Comparison of ENCODE assay signal across 1 mouse cellular context in genomic region chr4:132794028-132794427, GRCm38 (mm10).
TF ChIP-seq lines count a peak whose summit lies in the region.

No protein-coding gene starts in this region.

TF ChIP-seq in MEL, 35 proteins besides CTCF, POLR2A, EP300 and RAD21 (continued from another document):
- TF ChIP-seq ZNF384 (IDR thresholded peaks at IDR 0.05; ENCODE audit: low read depth, low read length) (peak; percentile 65), ELF1 (IDR thresholded peaks at IDR 0.05; ENCODE audit: low read depth, low read length) (peak; percentile 67; the same call in 1 of the 2 replicates), MYB (IDR thresholded peaks at IDR 0.05; ENCODE audit: low read depth, low read length) (no peak), MAX (IDR thresholded peaks at IDR 0.05; ENCODE audit: low read length) (peak; percentile 27; the same call in 1 of the 2 replicates), GABPA (IDR thresholded peaks at IDR 0.05; ENCODE audit: low read depth, low read length) (no peak)
